ENCODE assay signal across 14 mouse cellular contexts in genomic region chr4:126464189-126464891, GRCm38 (mm10). TPM values are rescaled to one million over a fixed set of nuclear protein-coding genes. Genes with fewer than 3 reads are reported as not detected.
DNase-seq lines count a peak whose midpoint lies in the region; ATAC-seq lines count a peak whose summit lies in the region.
"Had no signal": no experiment of that assay in that cellular context is flagged by ENCODE, and none has a peak within 500 bp of the region (broad histone marks: within the 10 kb centered on the region; RNA-seq: fewer than 3 reads in every experiment).

No protein-coding gene starts in this region.

- H3K9me3 ChIP-seq in forebrain, embryonic 10.5 days: no peaks in the 10 kb centered on the region
- H3K9me3 ChIP-seq in hindbrain, embryonic 15.5 days: no peaks in the 10 kb centered on the region
- H3K9me3 ChIP-seq in neural tube, embryonic 11.5 days (ENCODE audit: control insufficient read depth, low read length): no peaks in the 10 kb centered on the region
- H3K9me3 ChIP-seq: kidney, embryonic 15.5 days had no signal

- no peak for ATAC-seq in hindbrain, embryonic 15.5 days (ENCODE audit: low FRiP score, low read depth)
- no peak for ATAC-seq in neural tube, embryonic 11.5 days (ENCODE audit: insufficient read depth, low FRiP score, low TSS enrichment)

- peak overlapping the region; percentile 99 for H3K27ac ChIP-seq in forebrain, embryonic 10.5 days
- H3K27ac ChIP-seq in hindbrain, embryonic 15.5 days (replicated peaks): 0 out of 2 replicates have a peak overlapping the region, but pooled peaks have one; percentile 20
- H3K27ac ChIP-seq in neural tube, embryonic 11.5 days (ENCODE audit: low read depth, low read length): peak overlapping the region; percentile 96
- H3K27ac ChIP-seq: kidney, embryonic 15.5 days; left cerebral cortex, adult 2 months had no signal

- peaks cover 70% of the 10 kb centered on the region for H3K4me1 ChIP-seq in forebrain, embryonic 10.5 days
- peaks cover 58% of the 10 kb centered on the region for H3K4me1 ChIP-seq in hindbrain, embryonic 15.5 days (replicated peaks)
- peaks cover 37% of the 10 kb centered on the region for H3K4me1 ChIP-seq in neural tube, embryonic 11.5 days (ENCODE audit: control insufficient read depth, insufficient read depth, low read length)

- DNase-seq in embryo, embryonic 10.5 days (ENCODE audit: low spot score): peak; percentile 53
- DNase-seq in embryo, embryonic 10 days (ENCODE audit: low spot score): no peak
- DNase-seq in forebrain, embryonic 10.5 days (ENCODE audit: extremely low spot score, low spot score): no peak
- no peak for DNase-seq in neural tube, embryonic 11.5 days (ENCODE audit: low spot score)
- DNase-seq in left cerebral cortex, adult 18-20 months (ENCODE audit: low spot score in 2 of 2): no peak
- DNase-seq in right cerebral cortex, adult 18-20 months: no peak
- DNase-seq in heart, adult 18-20 months: no peak
- DNase-seq: heart, postnatal 4 days; liver; lung, postnatal 10 days; thymus, adult 18-20 months had no signal

- 28% methylated on average over 4 of the region's 4 CpGs for WGBS in forebrain, embryonic 10.5 days
- WGBS in hindbrain, embryonic 15.5 days: 14% methylated on average over 4 of the region's 4 CpGs
- 18% methylated on average over 4 of the region's 4 CpGs for WGBS in neural tube, embryonic 11.5 days

- peak overlapping the region; percentile 74 for H3K4me2 ChIP-seq in hindbrain, embryonic 15.5 days
- peak overlapping the region; percentile 60 for H3K4me2 ChIP-seq in neural tube, embryonic 11.5 days (ENCODE audit: low read depth)

- peaks cover 25% of the 10 kb centered on the region for H3K36me3 ChIP-seq in forebrain, embryonic 10.5 days (replicated peaks)
- peaks cover 10% of the 10 kb centered on the region for H3K36me3 ChIP-seq in hindbrain, embryonic 15.5 days
- H3K36me3 ChIP-seq in neural tube, embryonic 11.5 days (ENCODE audit: control insufficient read depth, insufficient read depth, low read length): peaks cover 4% of the 10 kb centered on the region

- H3K27me3 ChIP-seq in forebrain, embryonic 10.5 days (ENCODE audit: poor library complexity, severe bottlenecking): no peaks in the 10 kb centered on the region
- no peaks in the 10 kb centered on the region for H3K27me3 ChIP-seq in hindbrain, embryonic 15.5 days
- H3K27me3 ChIP-seq in neural tube, embryonic 11.5 days (ENCODE audit: control insufficient read depth, insufficient read depth, low read length): no peaks in the 10 kb centered on the region
- H3K27me3 ChIP-seq: kidney, embryonic 15.5 days had no signal

- H3K4me3 ChIP-seq in forebrain, embryonic 10.5 days: peak overlapping the region; percentile 95
- H3K4me3 ChIP-seq in hindbrain, embryonic 15.5 days: no peak overlapping the region
- peak overlapping the region; percentile 97 for H3K4me3 ChIP-seq in neural tube, embryonic 11.5 days (ENCODE audit: low read depth, low read length)
- H3K4me3 ChIP-seq: kidney, embryonic 15.5 days; left cerebral cortex, adult 2 months had no signal

- H3K9ac ChIP-seq in hindbrain, embryonic 15.5 days: no peak overlapping the region
- H3K9ac ChIP-seq in neural tube, embryonic 11.5 days (ENCODE audit: low read length): peak overlapping the region; percentile 98
- H3K9ac ChIP-seq: kidney, embryonic 15.5 days had no signal

RNA-seq across cellular contexts. Expression of gene Ago1, which starts 4.0 kb away (rescaled TPM):
- polyA plus RNA-seq in forebrain, embryonic 10.5 days (2016; fragmentation: Nextera tagmentation; extraction: Ambion mirVana): 9.1 and 11.4 TPM in 2 replicates
- 9.2 and 11.7 TPM in 2 replicates for polyA plus RNA-seq in hindbrain, embryonic 15.5 days (2015; fragmentation: Nextera tagmentation; extraction: Ambion mirVana)
- 23.2 and 26.3 TPM in 2 replicates for polyA plus RNA-seq in neural tube, embryonic 11.5 days (2014; fragmentation: Nextera tagmentation; extraction: Ambion mirVana)
- total RNA-seq in left cerebral cortex, adult 18-20 months (2021): 10 to 100 TPM; 48.4 to 49.4 TPM
- total RNA-seq in heart, adult 18-20 months (2021): 10 to 100 TPM; 10.4 to 12.0 TPM

RNA-seq across cellular contexts. Expression of gene Ago3, which starts 35.0 kb away (rescaled TPM):
- polyA plus RNA-seq in forebrain, embryonic 10.5 days (2016; fragmentation: Nextera tagmentation; extraction: Ambion mirVana): 12.0 and 15.7 TPM in 2 replicates
- 15.5 and 16.3 TPM in 2 replicates for polyA plus RNA-seq in hindbrain, embryonic 15.5 days (2015; fragmentation: Nextera tagmentation; extraction: Ambion mirVana)
- polyA plus RNA-seq in neural tube, embryonic 11.5 days (2014; fragmentation: Nextera tagmentation; extraction: Ambion mirVana): 9.8 and 14.6 TPM in 2 replicates
- total RNA-seq in left cerebral cortex, adult 18-20 months (2021): 10 to 100 TPM; 33.2 to 35.6 TPM
- 10 to 100 TPM; 12.5 to 14.4 TPM for total RNA-seq in heart, adult 18-20 months (2021)

Comparison
In these comparisons a context has a peak if more than half of its experiments do, and no peak if none do; other contexts are left out.
1. H3K27ac ChIP-seq: peak in every context shown above with its lines; median percentile 99 in forebrain, embryonic 10.5 days; 96 in neural tube, embryonic 11.5 days; 20 in hindbrain, embryonic 15.5 days.